Mouse (Mus musculus) heart, postnatal 25 days (tissue): Measurements from ENCODE around the gene Ccdc7a. TPM values are rescaled to one million over a fixed set of nuclear protein-coding genes. Genes with fewer than 3 reads are reported as not detected.
"Not testable (repeated sequence)": the region's sequence is repeated elsewhere in the genome, so short reads cannot be mapped to it uniquely, and the experiment has no call there.

Experiments used
- DNase-seq: peaks from one replicate; pipeline ENCODE4 v3.0.0; 2022; ENCODE audit warnings: low spot score
- intact Hi-C: fragments of 180-260 bp; cut with DNase I; formaldehyde crosslinking; loops from one replicate; pipeline ENCODE4 v1.15.1; 2025
- total RNA-seq, 2 experiments: library from RNA; stranded (reverse); gene quantifications; 2 replicates each; pipeline ENCODE4 v1.2.3; 2021

The Ccdc7a gene
- total RNA-seq, result not detected

DNA sequence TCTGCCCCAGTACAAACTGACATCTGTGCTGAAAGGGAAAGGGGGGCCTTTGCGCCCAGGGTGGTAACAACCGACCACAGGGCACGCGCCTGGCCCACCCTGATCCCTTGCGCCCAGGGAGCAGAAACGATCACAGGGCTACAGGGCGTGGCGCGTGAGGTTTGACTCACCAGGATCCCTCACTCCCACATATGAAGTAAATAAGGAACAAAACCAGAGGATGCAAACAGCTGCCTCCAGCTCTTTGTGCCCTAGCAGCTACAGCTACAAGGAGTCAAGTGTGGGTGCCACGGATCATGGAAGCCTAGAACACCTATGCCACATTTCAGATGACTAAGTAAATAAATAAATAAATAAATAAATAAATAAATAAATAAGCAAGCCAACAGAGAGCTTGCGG, at the start of gene Ccdc7a:
Gene Ccdc7a, minus strand, starts transcription at position 101 of the 400 bp plus-strand sequence.
- intact Hi-C loops, DNase-seq: not testable (repeated sequence)

DNA sequence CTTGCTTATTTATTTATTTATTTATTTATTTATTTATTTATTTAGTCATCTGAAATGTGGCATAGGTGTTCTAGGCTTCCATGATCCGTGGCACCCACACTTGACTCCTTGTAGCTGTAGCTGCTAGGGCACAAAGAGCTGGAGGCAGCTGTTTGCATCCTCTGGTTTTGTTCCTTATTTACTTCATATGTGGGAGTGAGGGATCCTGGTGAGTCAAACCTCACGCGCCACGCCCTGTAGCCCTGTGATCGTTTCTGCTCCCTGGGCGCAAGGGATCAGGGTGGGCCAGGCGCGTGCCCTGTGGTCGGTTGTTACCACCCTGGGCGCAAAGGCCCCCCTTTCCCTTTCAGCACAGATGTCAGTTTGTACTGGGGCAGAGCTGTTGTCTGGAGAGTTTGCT, 1.5 kb upstream of the Ccdc7a start, which contains the start of gene Ccdc7b:
Gene Ccdc7b, plus strand, starts transcription at position 301 of the 400 bp plus-strand sequence.
- DNase-seq, intact Hi-C loops: not testable (repeated sequence)

DNA sequence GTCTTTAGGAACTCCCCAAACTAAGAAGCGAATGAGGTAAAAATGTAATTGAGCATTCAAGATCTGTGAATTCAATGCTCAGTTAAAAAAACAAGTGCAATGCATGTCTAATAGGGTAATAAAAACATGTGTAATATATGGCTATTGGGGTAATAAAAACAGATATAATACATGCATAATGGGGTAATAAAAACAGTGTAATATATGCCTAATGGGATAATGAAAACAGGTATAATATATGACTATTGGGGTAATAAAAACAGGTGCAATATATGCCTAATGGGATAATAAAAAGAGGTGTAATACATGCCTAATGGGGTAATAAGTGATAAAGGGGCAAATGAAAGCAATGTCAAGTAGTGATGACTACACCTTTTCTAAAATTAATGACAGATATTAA, 73.9 kb downstream of the Ccdc7a start:
- intact Hi-C loops, result no loop called here
- DNase-seq, result no peak

DNA sequence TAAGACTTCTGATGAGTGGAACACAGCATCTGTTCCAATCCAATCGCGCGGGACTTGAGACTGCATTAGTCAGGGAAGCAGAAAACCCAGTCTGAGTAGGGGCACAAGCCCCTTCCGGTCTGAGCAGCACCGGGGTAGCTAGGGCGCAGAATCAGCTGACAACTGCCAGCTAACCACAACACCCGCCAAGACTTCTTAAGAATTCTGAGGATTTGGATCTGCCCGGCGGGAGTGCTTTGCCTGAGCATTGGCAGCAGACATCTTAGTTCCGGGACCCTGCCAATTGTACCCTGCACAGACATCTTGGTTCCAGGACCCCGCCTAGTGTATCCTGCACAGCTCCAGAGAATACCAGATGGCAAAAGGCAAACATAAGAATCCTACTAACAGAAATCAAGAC, 116.4 kb downstream of the Ccdc7a start:
- intact Hi-C loops, DNase-seq: not testable (repeated sequence)

DNA sequence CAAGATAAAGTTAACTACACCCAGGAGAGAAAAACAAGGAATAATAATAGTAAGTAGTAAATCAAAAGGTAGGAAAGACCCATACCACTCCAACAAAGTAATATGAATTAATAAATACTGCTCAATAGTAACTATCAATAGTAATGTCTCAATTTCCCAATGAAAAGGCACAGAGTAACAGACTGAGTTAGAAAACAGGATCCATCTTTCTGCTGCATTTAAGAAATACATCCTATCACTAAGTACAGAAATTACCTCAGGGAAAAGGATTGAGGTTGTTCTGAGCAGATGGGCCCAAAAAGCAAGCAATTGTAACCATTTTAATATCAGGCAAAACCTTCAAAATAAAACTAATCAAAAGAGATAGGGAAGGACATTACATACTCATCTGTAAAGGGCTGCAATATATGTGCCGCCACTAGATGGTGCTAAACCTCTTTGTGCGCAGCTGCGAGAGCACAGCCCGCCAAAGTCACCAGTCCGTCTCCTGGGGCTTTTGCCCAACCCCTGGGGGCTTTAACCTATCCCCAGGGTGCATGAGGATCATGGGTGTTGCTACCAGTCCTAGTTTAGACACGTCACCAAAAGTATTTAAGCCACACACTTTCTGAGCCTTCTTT, 124.2 kb downstream of the Ccdc7a start:
- intact Hi-C loops, DNase-seq: not testable (repeated sequence)

DNA sequence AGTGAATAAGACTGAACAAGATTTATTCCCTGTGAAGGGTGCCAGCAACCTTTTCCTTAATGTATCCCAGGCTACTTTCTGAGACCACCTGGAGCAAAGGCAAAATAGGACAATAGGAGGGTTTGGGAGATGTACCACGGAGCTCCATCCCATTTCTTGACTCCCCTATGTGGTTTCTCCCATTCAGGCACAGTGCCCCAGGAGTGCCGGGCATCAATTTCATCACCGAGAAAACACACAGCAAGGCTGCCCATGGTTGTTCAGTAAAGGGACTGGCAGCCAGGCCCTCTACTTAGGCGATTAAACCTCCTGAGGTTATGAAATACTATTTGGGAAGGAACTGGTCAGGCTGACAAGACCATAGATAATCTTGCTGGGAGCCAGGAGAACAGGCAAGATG, 131.9 kb downstream of the Ccdc7a start:
- intact Hi-C loops, result no loop called here
- no peak for DNase-seq

DNA sequence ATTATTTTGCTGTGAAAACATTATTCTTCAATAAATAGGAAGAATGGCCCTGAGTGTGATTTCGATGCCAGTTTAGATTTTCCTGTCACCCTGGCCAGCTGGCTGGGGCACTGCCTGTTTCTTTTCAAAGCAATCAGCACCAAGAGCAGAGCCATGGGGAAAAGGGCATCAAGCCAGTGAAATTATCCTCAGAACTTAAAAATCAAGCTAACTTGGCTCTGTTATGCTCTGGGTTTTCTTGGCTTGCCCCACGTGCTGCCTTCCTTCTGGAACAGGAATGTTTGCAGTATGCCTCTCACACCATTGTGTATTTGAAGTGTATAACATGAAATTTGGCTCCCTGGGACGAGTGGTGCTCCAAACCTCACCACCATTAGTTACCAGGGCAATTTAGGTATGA, 182.6 kb downstream of the Ccdc7a start:
- no peak for DNase-seq
- intact Hi-C loops, result no loop called here

DNA sequence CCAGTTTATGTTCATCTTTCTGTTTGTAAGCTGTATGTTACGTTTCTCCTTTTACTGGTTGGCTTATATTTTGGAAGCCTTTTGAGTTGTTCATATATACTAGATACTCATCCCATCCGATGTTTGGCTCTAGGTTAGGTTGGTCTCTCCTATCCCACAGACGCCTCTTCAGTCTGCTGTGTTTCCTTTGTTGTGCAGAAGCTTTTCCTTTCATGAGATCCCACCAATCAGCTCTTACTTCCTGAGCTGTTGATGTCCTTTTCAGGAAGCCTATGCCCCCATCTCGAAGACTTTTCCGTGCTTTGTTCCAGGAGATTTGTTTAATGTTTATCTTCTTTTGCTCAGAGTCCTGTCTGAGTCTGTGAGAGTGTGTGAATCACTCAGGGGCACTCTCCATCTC, 221.6 kb downstream of the Ccdc7a start:
- intact Hi-C loops, result no loop called here
- DNase-seq, result no peak

DNA sequence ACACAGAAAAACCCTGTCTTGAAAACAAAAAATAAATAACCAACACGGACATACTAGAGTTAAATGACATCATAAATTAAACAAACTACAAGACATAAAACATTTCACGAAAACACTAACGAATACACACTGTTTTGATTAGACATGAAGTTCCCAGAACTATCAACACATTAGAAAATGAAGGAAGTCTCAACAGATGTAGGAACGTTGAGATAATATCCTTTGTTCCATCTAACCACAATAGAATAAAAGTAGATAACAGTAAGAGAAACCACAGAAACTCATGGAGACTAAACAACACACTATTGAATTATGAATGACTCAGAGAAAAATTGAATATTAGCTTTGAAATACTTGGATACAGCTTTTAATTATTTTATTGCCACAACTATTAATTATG, 252.8 kb downstream of the Ccdc7a start:
- intact Hi-C loops, result no loop called here
- DNase-seq, result no peak

DNA sequence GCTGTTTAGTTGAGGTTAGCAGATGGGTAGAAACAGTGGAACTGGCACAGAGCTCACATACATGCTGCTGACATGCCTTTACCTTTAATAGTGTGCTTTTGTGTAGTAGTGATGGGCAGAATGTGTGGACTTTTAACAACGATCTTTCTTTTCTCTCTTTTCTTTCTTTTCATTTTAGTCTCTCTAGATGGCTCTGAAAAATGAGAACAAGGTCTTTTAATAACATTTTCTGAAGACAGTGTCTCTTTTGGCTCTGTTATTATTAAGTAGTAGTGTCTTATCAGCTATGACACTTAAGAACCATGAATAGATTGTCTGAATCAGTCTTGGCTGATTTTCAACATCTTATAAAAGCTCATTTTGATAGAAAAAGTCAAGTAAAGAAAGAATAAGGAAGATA, 266.7 kb downstream of the Ccdc7a start, which contains the start of gene Gm3952:
Gene Gm3952, minus strand, starts transcription at position 101 of the 400 bp plus-strand sequence.
- intact Hi-C loops, result no loop called here
- no peak for DNase-seq

DNA sequence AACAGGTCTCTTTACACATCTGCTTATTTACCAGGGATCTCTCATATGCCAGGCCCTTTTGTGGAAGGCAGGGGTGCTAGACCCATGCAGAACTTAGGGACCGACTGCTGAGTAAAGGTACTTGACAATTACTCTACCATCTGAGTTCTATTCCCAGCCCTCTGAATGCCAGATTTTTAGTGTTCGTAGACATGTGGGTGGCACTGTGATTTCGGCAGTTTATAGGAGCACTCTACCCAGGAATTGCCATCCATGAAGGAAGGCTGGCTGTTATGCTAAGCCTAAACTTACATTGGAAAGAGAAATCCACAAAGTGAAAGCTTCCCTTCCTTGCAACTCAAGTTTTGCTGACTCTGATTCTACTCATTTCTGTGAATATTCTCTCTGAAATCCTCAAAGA, 329.6 kb downstream of the Ccdc7a start:
- intact Hi-C loops, result no loop called here
- DNase-seq, result no peak

DNA sequence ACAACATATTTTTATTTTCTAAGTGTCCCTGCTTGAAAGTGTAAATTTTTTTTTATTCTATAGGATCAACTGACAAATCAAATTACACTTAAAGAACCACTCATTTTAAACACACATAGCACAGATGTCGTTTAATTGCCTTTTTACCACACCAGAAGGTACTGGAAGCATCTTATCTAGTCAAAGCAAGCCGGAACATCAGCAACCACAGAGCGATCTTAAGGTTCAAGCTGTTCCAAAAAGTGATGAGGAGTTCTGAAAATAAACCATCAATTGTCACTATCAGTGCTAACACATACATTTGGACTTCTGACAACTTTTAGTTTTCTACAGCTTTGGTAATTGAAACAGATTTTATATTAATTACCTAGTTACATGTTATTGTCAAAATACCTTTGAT, 331.2 kb downstream of the Ccdc7a start:
- intact Hi-C loops, result no loop called here
- DNase-seq, result no peak

DNA sequence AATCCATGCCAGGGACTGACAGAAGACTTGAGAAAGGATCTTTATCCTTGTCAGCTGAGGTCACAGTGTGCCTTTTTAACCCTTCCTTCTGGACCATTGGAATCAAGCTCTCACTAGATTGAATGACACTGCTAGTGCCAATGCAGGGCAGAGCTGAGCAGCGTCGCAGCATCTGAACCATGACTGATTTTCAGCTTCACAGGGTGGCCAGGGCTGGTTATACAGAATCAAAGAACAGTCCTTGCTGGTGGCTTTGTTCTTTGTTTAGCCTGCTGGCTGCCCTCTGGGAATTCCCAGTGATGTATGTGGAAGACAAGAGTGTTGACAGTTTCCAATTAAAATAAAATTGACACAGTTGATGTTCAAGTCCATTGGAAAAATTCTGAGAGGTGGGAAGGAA, 333.1 kb downstream of the Ccdc7a start:
- DNase-seq, result no peak
- intact Hi-C loops, result no loop called here

DNA sequence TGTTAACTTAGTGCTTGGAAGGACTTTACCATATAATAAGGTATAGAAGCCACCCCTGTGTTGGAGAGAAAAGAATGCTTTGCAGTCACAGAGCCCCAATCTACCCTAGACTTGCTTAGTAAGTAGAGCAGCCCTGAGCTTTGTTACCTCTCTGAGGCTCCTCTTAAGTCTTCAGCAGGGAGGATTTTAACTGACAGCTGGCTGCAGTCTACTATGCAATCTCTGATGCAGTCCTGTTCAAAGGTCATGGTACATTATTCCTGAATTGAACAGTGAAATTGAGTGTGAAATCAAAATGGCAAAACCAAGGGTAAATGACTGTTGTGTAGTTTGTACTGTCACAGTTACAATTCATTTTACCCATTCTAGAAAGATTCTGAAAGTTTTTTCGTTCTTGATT, 338.1 kb downstream of the Ccdc7a start:
- DNase-seq, result no peak
- intact Hi-C loops, result no loop called here

DNA sequence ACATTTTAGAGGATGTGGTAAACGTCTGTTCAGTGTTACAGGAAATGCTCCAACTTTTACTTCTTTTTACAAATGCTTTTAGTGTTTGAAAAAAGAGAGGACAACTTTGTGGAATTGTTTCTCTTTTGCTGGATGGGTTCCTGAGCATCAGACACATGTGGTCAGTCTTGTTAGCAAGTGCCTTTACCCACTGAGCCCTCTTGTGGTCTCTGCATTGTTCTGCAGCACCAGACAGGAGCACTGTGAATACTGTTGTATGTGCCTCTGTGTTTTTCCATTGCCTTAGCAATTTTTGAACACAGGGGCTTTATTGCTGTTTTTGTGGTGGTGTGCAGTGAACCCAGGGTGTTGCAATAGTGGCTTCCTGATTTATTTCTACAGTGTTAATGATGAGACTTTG, 340.5 kb downstream of the Ccdc7a start:
- DNase-seq, result no peak
- intact Hi-C loops, result no loop called here

DNA sequence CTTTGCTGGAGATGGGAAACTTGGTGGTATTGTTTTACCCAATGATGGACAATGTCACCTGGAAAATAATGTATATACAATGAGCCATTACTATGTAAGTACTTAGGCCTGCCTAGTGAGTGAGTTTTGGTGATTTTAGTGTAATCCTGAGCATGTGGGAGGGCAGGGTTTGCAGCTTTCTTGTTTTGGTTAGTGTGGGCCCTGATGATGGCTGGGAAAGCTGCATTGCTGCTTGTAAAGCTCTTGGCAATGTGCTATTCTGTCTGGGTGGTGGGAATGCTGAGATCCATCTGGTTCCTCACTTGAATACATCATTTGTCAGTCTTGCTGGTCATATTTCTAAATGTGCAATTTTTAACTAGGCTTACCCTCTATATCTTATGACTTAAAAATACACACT, 349.1 kb downstream of the Ccdc7a start:
- DNase-seq, result no peak
- intact Hi-C loops, result no loop called here

DNA sequence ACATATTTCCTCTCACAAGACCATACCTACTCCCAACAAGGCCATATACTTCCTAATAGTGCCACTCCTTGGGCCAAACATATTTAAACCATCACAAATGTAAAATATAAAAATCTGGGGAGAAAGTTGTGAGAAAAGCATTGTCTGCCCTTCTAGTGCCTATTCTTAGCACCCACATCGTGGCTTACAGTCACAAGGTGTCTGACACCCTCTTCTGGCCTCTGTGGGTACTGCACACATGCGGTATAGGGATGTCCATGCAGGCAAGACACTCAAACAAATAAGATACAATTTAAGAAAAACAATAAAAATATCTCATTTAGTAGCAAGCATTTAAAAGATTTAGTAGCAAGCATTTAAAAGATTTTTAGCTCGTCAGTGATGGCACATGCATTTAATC, 356.1 kb downstream of the Ccdc7a start:
- intact Hi-C loops, result loop anchor here (1.0 to 10.0 kb wide), 2 partner anchors 57 to 194 kb away; no protein-coding TSS in a partner anchor
- peak; percentile 56 for DNase-seq

DNA sequence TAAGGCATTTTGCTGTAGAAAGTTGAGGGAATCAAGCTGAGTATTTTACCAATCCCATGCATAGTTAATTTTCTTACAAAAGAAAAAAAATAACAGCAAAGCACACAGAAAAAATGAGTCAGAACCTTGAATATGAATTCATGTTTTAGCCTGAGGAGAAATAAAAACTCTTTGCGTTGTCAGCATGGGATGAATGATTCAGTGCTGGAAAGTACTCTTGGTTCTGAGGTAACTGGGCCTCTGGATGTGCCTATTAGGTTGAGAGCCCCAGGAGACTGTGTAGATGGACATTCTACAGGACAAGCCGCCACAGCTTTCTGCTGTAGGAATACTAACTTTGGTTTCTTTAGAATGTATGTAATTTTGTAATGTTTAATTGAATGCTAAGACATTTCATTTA, 360.5 kb downstream of the Ccdc7a start:
- DNase-seq, result no peak
- intact Hi-C loops, result loop anchor here (10.0 kb wide), 1 partner anchor 190 kb away; no protein-coding TSS in a partner anchor

DNA sequence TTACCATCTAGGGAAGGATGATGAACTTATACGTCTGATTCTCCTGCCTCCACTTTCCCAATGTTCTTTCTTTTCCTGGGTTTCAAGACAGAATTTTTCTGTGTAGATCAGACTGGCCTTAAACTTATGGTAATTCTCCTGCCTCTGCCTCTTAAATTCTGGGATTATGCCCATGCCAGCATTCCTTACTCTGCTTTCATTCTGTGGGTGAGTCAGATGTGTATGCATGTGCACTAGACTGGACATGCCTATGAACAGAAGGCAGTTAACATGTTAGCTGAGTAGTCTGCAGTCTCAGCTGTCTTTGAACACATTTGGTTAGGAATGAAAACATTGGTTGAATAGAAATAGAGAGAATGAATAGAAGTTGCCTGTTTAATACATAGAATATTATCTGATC, 360.9 kb downstream of the Ccdc7a start:
- intact Hi-C loops, result loop anchor here (10.0 kb wide), 1 partner anchor 190 kb away; no protein-coding TSS in a partner anchor
- no peak for DNase-seq

DNA sequence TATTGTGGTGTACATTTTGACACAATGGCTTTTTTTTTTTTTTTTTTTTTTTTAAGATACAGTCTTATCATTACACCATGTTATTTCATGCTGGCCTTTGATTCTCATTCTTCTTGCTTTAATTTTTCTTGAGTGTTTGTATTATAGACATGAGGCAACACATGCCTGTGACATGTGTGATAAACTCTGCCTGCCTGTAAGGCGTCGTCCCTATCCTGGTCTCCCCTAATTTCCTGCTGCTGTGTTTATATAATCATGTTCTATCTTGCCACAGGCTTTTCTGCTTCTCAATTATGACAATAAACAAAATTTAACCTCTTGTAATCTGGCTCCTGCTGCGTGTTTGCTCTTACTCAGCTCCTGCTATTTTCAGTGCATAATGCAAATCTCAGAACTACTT, 367.4 kb downstream of the Ccdc7a start:
- no peak for DNase-seq
- intact Hi-C loops, result no loop called here

DNA sequence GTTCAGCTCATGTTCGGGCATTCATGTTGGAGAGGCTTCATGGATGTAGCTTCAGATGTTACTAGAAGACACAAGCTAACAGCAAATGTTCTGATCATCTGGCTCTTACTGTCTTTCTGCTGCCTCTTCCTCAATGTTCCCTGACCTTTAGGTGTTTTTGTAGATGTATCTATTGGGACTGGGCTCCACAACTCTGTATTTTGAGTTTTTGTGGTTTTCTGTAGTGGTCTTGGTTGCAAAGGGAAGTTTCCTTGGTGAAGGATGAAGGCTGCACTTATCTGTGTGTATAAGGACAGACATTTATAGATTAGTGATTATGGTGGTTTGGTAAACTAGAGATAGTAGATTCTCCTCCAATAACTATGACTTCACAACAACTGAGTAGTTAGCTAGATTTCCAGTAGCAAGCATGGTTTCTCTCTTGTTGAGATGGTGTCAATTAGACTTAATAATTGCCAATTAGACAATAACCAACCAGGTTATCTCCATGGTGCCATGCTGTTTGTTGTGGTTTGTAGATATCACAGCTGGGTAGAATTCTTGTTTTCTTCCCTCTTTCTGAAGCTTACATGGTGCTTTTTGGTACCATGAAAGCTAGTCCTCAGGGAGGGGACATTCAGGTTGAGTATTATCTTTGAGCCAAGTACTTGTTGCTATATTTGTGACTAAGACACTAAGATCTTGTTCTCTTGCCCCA, 368.5 kb downstream of the Ccdc7a start:
- no peak for DNase-seq
- intact Hi-C loops, result no loop called here

DNA sequence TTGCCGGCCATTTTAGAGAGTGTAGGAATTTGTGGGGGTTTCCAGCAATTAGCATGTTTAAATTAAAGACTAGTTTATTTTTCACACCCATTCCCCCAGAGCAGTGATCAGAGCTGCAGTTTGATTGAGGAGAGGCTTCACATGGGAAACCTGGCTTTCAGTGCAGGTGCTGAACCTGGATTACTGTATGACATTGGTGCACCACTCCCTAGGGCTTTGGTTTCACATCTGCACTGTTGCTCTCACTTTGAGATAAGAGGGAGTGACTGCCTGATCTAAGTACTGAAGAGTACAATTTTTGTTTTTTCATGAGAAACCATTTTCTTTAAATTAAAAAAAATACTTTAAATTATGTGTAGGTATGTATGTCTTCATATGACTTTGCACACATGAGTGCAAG, 375.3 kb downstream of the Ccdc7a start:
- intact Hi-C loops, result no loop called here

More for the DNA sequence above, 375.3 kb downstream of the Ccdc7a start:
- DNase-seq, result no peak
